Mouse (Mus musculus) embryonic facial prominence, embryonic 10.5 days (tissue): ENCODE measurements around the gene Ctnna3. TPM values are rescaled to one million over a fixed set of nuclear protein-coding genes. Genes with fewer than 3 reads are reported as not detected.
"Not testable (repeated sequence)": the region's sequence is repeated elsewhere in the genome, so short reads cannot be mapped to it uniquely, and the experiment has no call there.

Experiments used
- DNase-seq: peaks from one replicate; pipeline ENCODE4 v3.0.0-alpha.2; 2017; ENCODE audit warnings: low spot score
- H3K27ac ChIP-seq: fragments of 300-500 bp; sonication (generic); replicated peaks from 2 replicates; pipeline ENCODE4 v1.5.1; 2016; ENCODE audit warnings: mild to moderate bottlenecking
- H3K27me3 ChIP-seq: fragments of 300-500 bp; sonication (generic); replicated peaks from 2 replicates; pipeline ENCODE4 v1.6.1; 2016; ENCODE audit warnings: low read depth, mild to moderate bottlenecking; ENCODE audit not compliant: poor library complexity, severe bottlenecking
- H3K36me3 ChIP-seq: fragments of 300-500 bp; sonication (generic); replicated peaks from 2 replicates; pipeline ENCODE4 v1.6.1; 2016; ENCODE audit warnings: mild to moderate bottlenecking, moderate library complexity
- H3K4me1 ChIP-seq: fragments of 300-500 bp; sonication (generic); 2 replicates; pipeline ENCODE4 v1.6.1; 2016
- H3K4me3 ChIP-seq: fragments of 300-500 bp; sonication (generic); 2 replicates; pipeline ENCODE4 v1.5.1; 2016; ENCODE audit warnings: mild to moderate bottlenecking, moderate library complexity
- H3K9me3 ChIP-seq: fragments of 300-500 bp; sonication (generic); 2 replicates; pipeline ENCODE4 v1.6.1; 2016; ENCODE audit warnings: mild to moderate bottlenecking
- WGBS: fragments of 180-500 bp; shearing (Covaris S2); methylation state at CpG from one replicate; pipeline ENCODE4 v1.1.7; 2016; 5-methylcytosine and 5-hydroxymethylcytosine counted together
- polyA plus RNA-seq: library from polyadenylated mRNA; unstranded; fragments of >200 nt; fragmentation: Nextera tagmentation; extraction: Ambion mirVana; gene quantifications from 2 replicates; pipeline ENCODE4 v1.2.1, GENCODE M21; 2016

Gene Ctnna3
- polyA plus RNA-seq, 1 experiment from 2014 or later, result 0.22 TPM

- 89% methylated on average over 6 of the region's 7 CpGs for WGBS
- not testable (repeated sequence) for H3K27me3 ChIP-seq, H3K27ac ChIP-seq, DNase-seq, H3K4me1 ChIP-seq, H3K36me3 ChIP-seq, H3K4me3 ChIP-seq, H3K9me3 ChIP-seq
Observed at GRCm38 (mm10) chr10:63411674-63412073, 18.2 kb upstream of the Ctnna3 start.

GRCm38 (mm10) chr10:63412756-63413155 lies 17.1 kb upstream of the Ctnna3 start:
- Histone ChIP-seq H3K4me3 (no peak overlapping the region), H3K27me3 (no peaks in the 10 kb centered on the region), H3K27ac (no peak overlapping the region), H3K36me3 (no peaks in the 10 kb centered on the region), H3K4me1 (no peaks in the 10 kb centered on the region), H3K9me3 (no peaks in the 10 kb centered on the region)
- 88% methylated on average over 17 of the region's 17 CpGs for WGBS
- DNase-seq, result no peak

GRCm38 (mm10) chr10:63415287-63415686 lies 14.6 kb upstream of the Ctnna3 start:
- 85% methylated on average over 7 of the region's 7 CpGs for WGBS
- H3K27ac ChIP-seq, result no peak overlapping the region

GRCm38 (mm10) chr10:63415850-63416249 lies 14.0 kb upstream of the Ctnna3 start:
- H3K4me1 ChIP-seq, result no peaks in the 10 kb centered on the region
- WGBS, result 62% methylated on average over 7 of the region's 7 CpGs
- no peaks in the 10 kb centered on the region for H3K27me3 ChIP-seq
- H3K36me3 ChIP-seq, result no peaks in the 10 kb centered on the region
- H3K27ac ChIP-seq, result no peak overlapping the region
- DNase-seq, result no peak
- H3K9me3 ChIP-seq, result no peaks in the 10 kb centered on the region
- no peak overlapping the region for H3K4me3 ChIP-seq

More at GRCm38 (mm10) chr10:63415287-63415686, 14.6 kb upstream of the Ctnna3 start:
- H3K9me3 ChIP-seq, result no peaks in the 10 kb centered on the region
- no peaks in the 10 kb centered on the region for H3K27me3 ChIP-seq
- DNase-seq, result no peak
- no peaks in the 10 kb centered on the region for H3K4me1 ChIP-seq
- no peak overlapping the region for H3K4me3 ChIP-seq
- no peaks in the 10 kb centered on the region for H3K36me3 ChIP-seq

GRCm38 (mm10) chr10:63417061-63417460 lies 12.8 kb upstream of the Ctnna3 start:
- no peaks in the 10 kb centered on the region for H3K36me3 ChIP-seq
- DNase-seq, result no peak
- H3K4me1 ChIP-seq, result no peaks in the 10 kb centered on the region
- no peaks in the 10 kb centered on the region for H3K9me3 ChIP-seq
- H3K27me3 ChIP-seq, result no peaks in the 10 kb centered on the region
- H3K27ac ChIP-seq, result no peak overlapping the region
- WGBS, result 63% methylated on average over 5 of the region's 5 CpGs
- H3K4me3 ChIP-seq, result no peak overlapping the region

GRCm38 (mm10) chr10:63421739-63422735 lies 7.9 kb upstream of the Ctnna3 start, which contains the start of gene Gm7075:
Gene Gm7075 (minus strand): TSS chr10:63421789.
- Histone ChIP-seq H3K4me3 (no peak within 1 kb of the TSS), H3K36me3 (no peaks in the 10 kb centered on the region), H3K4me1 (peaks cover 4% of the 10 kb centered on the region; the same call in 1 of the 2 replicates), H3K9me3 (no peaks in the 10 kb centered on the region), H3K27me3 (no peaks in the 10 kb centered on the region), H3K27ac (no peak within 1 kb of the TSS)
- WGBS, result 87% methylated on average over 18 of the region's 18 CpGs
- DNase-seq, result peak; percentile 65

- Histone ChIP-seq H3K36me3 (no peaks in the 10 kb centered on the region), H3K9me3 (no peaks in the 10 kb centered on the region), H3K27me3 (no peaks in the 10 kb centered on the region), H3K27ac (no peak overlapping the region), H3K4me3 (no peak overlapping the region), H3K4me1 (peaks cover 7% of the 10 kb centered on the region)
- 89% methylated on average over 5 of the region's 5 CpGs for WGBS
- no peak for DNase-seq
Observed at GRCm38 (mm10) chr10:63422736-63422992, 7.2 kb upstream of the Ctnna3 start.

- H3K9me3 ChIP-seq, result no peaks in the 10 kb centered on the region
- no peak overlapping the region for H3K27ac ChIP-seq
- no peaks in the 10 kb centered on the region for H3K36me3 ChIP-seq
- no peak for DNase-seq
- no peaks in the 10 kb centered on the region for H3K27me3 ChIP-seq
- WGBS, result 90% methylated on average over 9 of the region's 9 CpGs
- no peak overlapping the region for H3K4me3 ChIP-seq
- H3K4me1 ChIP-seq, result peaks cover 13% of the 10 kb centered on the region
Observed at GRCm38 (mm10) chr10:63423591-63424474, 6.1 kb upstream of the Ctnna3 start.

GRCm38 (mm10) chr10:63424475-63424814 lies 5.5 kb upstream of the Ctnna3 start:
- H3K4me1 ChIP-seq, result peaks cover 13% of the 10 kb centered on the region
- no peaks in the 10 kb centered on the region for H3K9me3 ChIP-seq
- H3K4me3 ChIP-seq, result no peak overlapping the region
- H3K27me3 ChIP-seq, result no peaks in the 10 kb centered on the region
- no peaks in the 10 kb centered on the region for H3K36me3 ChIP-seq
- DNase-seq, result no peak
- H3K27ac ChIP-seq, result no peak overlapping the region

GRCm38 (mm10) chr10:63427146-63427545 lies 2.8 kb upstream of the Ctnna3 start:
- DNase-seq, result no peak
- H3K9me3 ChIP-seq, result no peaks in the 10 kb centered on the region
- WGBS, result 72% methylated on average over 8 of the region's 8 CpGs

GRCm38 (mm10) chr10:63428243-63429022 lies 1.5 kb upstream of the Ctnna3 start:
- WGBS, result 26% methylated on average over 19 of the region's 19 CpGs
- H3K36me3 ChIP-seq, result no peaks in the 10 kb centered on the region
- H3K27me3 ChIP-seq, result no peaks in the 10 kb centered on the region
- peak overlapping the region; percentile 78 for H3K4me3 ChIP-seq
- peaks cover 13% of the 10 kb centered on the region for H3K4me1 ChIP-seq
- H3K9me3 ChIP-seq, result no peaks in the 10 kb centered on the region
- H3K27ac ChIP-seq, result peak overlapping the region; percentile 66
- DNase-seq, result peak; percentile 56

More at GRCm38 (mm10) chr10:63427146-63427545, 2.8 kb upstream of the Ctnna3 start:
- H3K4me3 ChIP-seq, result no peak overlapping the region
- no peaks in the 10 kb centered on the region for H3K27me3 ChIP-seq
- no peaks in the 10 kb centered on the region for H3K36me3 ChIP-seq
- no peak overlapping the region for H3K27ac ChIP-seq
- H3K4me1 ChIP-seq, result peaks cover 13% of the 10 kb centered on the region

- Histone ChIP-seq H3K27ac (peak overlapping the region; percentile 66), H3K9me3 (no peaks in the 10 kb centered on the region), H3K4me1 (peaks cover 13% of the 10 kb centered on the region), H3K27me3 (no peaks in the 10 kb centered on the region), H3K4me3 (peak overlapping the region; percentile 78), H3K36me3 (no peaks in the 10 kb centered on the region)
- DNase-seq, result no peak
- 5% methylated on average over 11 of the region's 11 CpGs for WGBS
Observed at GRCm38 (mm10) chr10:63429023-63429340, 916 bp upstream of the Ctnna3 start.
